Mouse (Mus musculus): ENCODE data around the gene Tpst1.

DNA sequence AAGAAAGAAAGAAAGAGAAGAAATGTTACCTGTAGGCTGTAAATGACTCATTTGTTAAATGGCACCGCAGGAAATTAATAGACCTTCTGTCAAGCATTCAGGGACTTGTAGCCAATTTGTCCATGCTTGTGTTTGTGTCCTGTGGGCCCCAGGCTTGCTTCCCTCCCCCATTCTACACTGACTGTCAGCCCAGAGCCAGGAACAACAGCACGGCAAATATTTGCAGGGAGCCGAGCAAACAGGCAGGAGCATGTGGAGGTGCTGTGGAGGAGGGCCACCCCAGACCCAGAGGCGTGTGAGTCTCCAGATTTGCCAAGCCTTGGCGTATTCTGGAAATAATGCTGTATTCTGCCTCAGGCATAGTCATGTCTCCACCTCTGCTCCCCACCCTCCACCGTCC lies 1.4 kb downstream of the Tpst1 start:
- no peak for TF ChIP-seq CTCF (IDR thresholded peaks at IDR 0.05; ENCODE audit: borderline replicate concordance, insufficient read depth, low read depth, low read length)
- no peak for TF ChIP-seq POLR2A (IDR thresholded peaks at IDR 0.05; ENCODE audit: borderline replicate concordance, insufficient read depth, low read length)
